Mouse (Mus musculus): ENCODE measurements around the gene Mcm5. TPM values are rescaled to one million over a fixed set of nuclear protein-coding genes. Genes with fewer than 3 reads are reported as not detected.

Mcm5 gene
- polyA plus RNA-seq, 1 experiment from 2014 or later = 141 TPM

DNA sequence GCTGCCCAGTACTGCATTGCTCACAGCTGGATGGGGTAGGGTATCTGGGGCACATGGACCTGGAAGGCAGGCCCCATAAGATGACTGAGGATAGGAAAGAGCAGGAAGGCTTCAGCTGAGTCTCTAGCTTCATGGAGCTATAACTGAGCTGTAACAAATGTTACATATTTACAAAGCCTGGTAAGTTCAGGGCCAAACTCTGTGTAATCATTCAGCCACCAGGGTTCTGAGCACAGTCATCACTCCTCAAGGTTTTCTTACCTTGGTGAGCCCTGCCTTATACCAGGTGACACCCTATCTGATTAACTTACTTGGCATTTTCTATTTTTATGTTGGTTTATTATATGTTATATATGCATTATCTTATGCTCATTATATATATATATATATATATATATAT lies 22.2 kb upstream of the Mcm5 start:
- H3K4me2 ChIP-seq (replicated peaks; ENCODE audit: low read depth, low read length) = no peak overlapping the region
- ATAC-seq (ENCODE audit: insufficient number of reproducible peaks, insufficient read depth, low FRiP score, low read depth) = no peak
- no peak overlapping the region for H3K27ac ChIP-seq (ENCODE audit: low read length)
- H3K4me1 ChIP-seq (ENCODE audit: control insufficient read depth, insufficient read depth, low read length) = peaks cover 10% of the 10 kb centered on the region
- H3K27me3 ChIP-seq (ENCODE audit: control insufficient read depth, insufficient read depth, low read length) = no peaks in the 10 kb centered on the region
- no peaks in the 10 kb centered on the region for H3K9me3 ChIP-seq (ENCODE audit: control insufficient read depth, low read depth, low read length)
- H3K9ac ChIP-seq (replicated peaks; ENCODE audit: low read depth, low read length) = no peak overlapping the region
- no peak overlapping the region for H3K4me3 ChIP-seq (ENCODE audit: low read depth, low read length)
- no peaks in the 10 kb centered on the region for H3K36me3 ChIP-seq (ENCODE audit: control insufficient read depth, insufficient read depth, low read length)

DNA sequence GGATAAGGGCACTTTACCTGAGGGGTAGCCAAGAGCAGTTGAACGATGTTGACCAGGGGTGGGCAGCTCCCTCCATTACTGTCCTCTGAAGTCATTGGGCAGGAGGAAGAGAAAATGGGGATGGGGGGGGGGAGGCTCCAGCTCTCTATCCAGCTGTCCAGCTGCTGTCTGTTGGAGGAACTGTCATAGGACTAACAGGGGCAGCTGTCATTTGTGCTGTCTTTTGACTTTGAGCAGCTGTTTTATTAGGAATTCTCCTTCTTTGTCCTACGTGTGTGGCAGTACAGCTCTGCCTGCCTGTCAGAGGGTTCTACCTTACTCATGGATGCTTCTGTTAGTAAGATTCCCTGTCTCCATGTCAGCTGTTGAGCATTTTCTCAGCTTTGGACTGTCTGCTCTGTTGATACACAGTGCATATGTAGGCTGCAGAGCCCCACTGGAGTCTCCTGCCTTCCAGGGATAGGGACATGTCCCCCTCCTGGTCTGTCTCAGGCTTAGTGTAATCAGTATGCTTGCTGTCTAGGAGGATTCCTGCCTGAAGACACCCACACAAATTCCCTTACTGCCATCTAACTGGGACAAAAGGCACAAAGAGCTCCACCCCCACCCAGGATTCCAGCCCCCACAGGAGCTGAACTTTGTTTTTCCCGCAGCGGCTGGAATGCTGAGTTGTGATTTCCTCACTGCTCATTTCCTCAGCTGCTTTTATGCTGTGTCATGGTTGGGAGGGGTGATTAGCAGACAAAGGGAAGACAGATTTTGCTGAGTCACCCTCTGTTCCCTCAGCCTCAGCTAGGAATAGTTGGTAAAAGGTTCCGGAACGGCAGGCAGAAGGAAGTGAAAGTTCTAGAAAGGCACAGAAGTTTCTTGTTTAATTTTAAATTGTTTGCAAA lies 20.1 kb upstream of the Mcm5 start:
- peak; percentile 64 for ATAC-seq (ENCODE audit: insufficient number of reproducible peaks, insufficient read depth, low FRiP score, low read depth)
- Histone ChIP-seq H3K27me3 (ENCODE audit: control insufficient read depth, insufficient read depth, low read length) (no peaks in the 10 kb centered on the region), H3K9ac (replicated peaks; ENCODE audit: low read depth, low read length) (0 out of 2 replicates have a peak overlapping the region, but pooled peaks have one; percentile 7), H3K4me1 (ENCODE audit: control insufficient read depth, insufficient read depth, low read length) (peaks cover 14% of the 10 kb centered on the region), H3K27ac (ENCODE audit: low read length) (peak overlapping the region; percentile 86), H3K9me3 (ENCODE audit: control insufficient read depth, low read depth, low read length) (no peaks in the 10 kb centered on the region), H3K4me3 (ENCODE audit: low read depth, low read length) (peak overlapping the region; percentile 8; the same call in 1 of the 2 replicates), H3K4me2 (replicated peaks; ENCODE audit: low read depth, low read length) (peak overlapping the region; percentile 38), H3K36me3 (ENCODE audit: control insufficient read depth, insufficient read depth, low read length) (no peaks in the 10 kb centered on the region)
- 4% methylated on average over 6 of the region's 6 CpGs for WGBS

DNA sequence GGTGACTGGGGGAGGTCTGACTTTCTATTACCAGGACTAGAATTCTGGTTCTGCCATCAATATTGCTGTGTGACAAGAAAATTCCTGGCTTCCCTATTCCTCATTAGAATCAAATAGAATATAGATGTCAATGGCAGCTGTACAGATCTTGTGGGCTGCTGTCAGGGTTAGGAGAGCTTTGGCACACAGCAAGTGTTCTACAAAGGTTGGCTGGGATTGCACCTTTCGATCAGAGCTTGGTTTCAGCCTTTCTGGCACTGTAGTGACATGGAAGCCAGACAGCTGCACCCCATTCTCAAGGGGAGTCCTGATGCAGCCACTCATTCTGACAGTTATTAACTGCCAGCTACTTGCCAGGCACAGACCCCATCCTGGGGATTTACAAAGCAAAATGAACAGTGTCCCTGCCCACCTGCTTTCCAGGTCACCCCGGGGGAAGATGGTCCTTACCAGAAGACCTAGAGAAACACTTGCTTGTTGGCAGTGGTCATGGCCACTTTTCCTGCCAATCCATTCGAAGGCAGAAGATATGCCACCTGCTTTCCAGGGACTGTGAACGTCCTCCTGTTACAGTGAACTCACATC lies 18.5 kb upstream of the Mcm5 start:
- no peaks in the 10 kb centered on the region for H3K9me3 ChIP-seq (ENCODE audit: control insufficient read depth, low read depth, low read length)
- H3K4me3 ChIP-seq (ENCODE audit: low read depth, low read length) = no peak overlapping the region
- H3K4me2 ChIP-seq (replicated peaks; ENCODE audit: low read depth, low read length) = no peak overlapping the region
- no peaks in the 10 kb centered on the region for H3K36me3 ChIP-seq (ENCODE audit: control insufficient read depth, insufficient read depth, low read length)
- peaks cover 14% of the 10 kb centered on the region for H3K4me1 ChIP-seq (ENCODE audit: control insufficient read depth, insufficient read depth, low read length)
- WGBS = 81% methylated on average over 4 of the region's 4 CpGs
- H3K9ac ChIP-seq (replicated peaks; ENCODE audit: low read depth, low read length) = no peak overlapping the region
- no peak for ATAC-seq (ENCODE audit: insufficient number of reproducible peaks, insufficient read depth, low FRiP score, low read depth)
- no peak overlapping the region for H3K27ac ChIP-seq (ENCODE audit: low read length)
- H3K27me3 ChIP-seq (ENCODE audit: control insufficient read depth, insufficient read depth, low read length) = no peaks in the 10 kb centered on the region

DNA sequence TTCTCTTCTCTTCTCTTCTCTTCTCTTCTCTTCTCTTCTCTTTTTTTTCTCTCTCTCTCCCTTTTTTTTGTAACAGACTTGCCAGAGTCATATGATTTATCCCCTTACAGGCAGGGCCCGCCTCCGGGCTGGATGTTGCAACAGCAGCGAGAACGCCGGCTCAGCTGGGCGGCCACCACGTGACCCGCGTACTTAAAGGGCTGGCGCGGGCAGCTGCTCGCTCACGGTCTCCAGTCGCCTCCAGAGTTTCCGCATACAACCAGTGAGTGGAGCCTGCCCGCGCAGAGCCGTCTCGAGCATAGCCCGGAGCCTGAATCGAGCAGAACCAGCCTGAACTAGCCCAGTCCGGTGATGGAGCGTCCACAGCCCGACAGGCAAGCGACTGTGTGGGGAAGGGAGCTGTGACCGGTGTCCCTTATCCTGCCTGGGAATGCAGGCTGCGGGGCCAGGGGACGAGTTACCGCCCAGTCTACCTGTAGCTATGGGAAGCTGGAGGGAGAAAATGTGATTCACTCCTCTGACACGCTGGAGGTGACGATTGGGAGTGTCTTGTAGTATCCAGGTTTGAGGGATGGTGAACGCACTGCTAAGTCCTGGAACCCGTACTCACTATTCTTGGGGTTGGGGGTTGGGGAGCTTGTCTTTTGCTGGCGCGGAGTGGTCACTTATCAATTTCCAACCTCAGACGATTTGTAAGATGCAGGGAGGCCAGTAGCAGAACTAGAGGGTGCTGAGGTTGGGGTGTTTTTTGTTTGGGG lies 15.8 kb upstream of the Mcm5 start, which contains the start of gene Hmox1:
Hmox1 (plus strand) TSS at position 223 of the 758 bp plus-strand sequence.
- Histone ChIP-seq H3K27ac (ENCODE audit: low read length) (peak within 1 kb of the TSS; percentile 48; the same call in 1 of the 2 replicates), H3K27me3 (ENCODE audit: control insufficient read depth, insufficient read depth, low read length) (no peaks in the 10 kb centered on the region), H3K9me3 (ENCODE audit: control insufficient read depth, low read depth, low read length) (no peaks in the 10 kb centered on the region), H3K4me1 (ENCODE audit: control insufficient read depth, insufficient read depth, low read length) (peaks cover 14% of the 10 kb centered on the region), H3K4me2 (replicated peaks; ENCODE audit: low read depth, low read length) (peak within 1 kb of the TSS; percentile 84), H3K9ac (replicated peaks; ENCODE audit: low read depth, low read length) (peak within 1 kb of the TSS; percentile 52), H3K4me3 (ENCODE audit: low read depth, low read length) (peak within 1 kb of the TSS; percentile 61), H3K36me3 (ENCODE audit: control insufficient read depth, insufficient read depth, low read length) (peaks cover 5% of the 10 kb centered on the region; the same call in 1 of the 2 replicates)
- under 1% methylated on average over 36 of the region's 36 CpGs for WGBS
- ATAC-seq (ENCODE audit: insufficient number of reproducible peaks, insufficient read depth, low FRiP score, low read depth) = peak; percentile 91

DNA sequence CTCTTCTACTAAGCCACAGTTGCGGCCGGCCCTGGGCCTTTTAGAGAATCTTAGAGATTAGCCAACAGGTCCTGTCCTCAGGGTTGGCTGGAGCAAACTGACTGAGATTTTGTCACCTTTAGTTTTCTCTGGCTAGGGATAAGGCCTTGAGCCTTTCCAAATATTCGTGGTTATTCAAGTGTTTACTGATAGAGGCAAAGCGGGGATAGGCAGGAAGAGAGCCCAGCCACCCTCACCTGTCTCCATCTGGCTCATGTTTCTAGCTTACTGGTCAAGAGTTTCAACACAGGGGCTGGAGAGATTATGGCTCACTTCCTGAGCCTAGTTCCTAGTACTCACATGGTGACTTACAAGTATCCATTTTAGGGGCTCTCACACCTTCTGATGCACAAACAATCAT lies 6.4 kb upstream of the Mcm5 start:
- Histone ChIP-seq H3K9me3 (ENCODE audit: control insufficient read depth, low read depth, low read length) (no peaks in the 10 kb centered on the region), H3K36me3 (ENCODE audit: control insufficient read depth, insufficient read depth, low read length) (no peaks in the 10 kb centered on the region), H3K9ac (replicated peaks; ENCODE audit: low read depth, low read length) (no peak overlapping the region), H3K4me2 (replicated peaks; ENCODE audit: low read depth, low read length) (no peak overlapping the region), H3K27ac (ENCODE audit: low read length) (no peak overlapping the region), H3K27me3 (ENCODE audit: control insufficient read depth, insufficient read depth, low read length) (no peaks in the 10 kb centered on the region), H3K4me3 (ENCODE audit: low read depth, low read length) (no peak overlapping the region), H3K4me1 (ENCODE audit: control insufficient read depth, insufficient read depth, low read length) (no peaks in the 10 kb centered on the region)
- WGBS = 83% methylated on average over 4 of the region's 4 CpGs
- no peak for ATAC-seq (ENCODE audit: insufficient number of reproducible peaks, insufficient read depth, low FRiP score, low read depth)

DNA sequence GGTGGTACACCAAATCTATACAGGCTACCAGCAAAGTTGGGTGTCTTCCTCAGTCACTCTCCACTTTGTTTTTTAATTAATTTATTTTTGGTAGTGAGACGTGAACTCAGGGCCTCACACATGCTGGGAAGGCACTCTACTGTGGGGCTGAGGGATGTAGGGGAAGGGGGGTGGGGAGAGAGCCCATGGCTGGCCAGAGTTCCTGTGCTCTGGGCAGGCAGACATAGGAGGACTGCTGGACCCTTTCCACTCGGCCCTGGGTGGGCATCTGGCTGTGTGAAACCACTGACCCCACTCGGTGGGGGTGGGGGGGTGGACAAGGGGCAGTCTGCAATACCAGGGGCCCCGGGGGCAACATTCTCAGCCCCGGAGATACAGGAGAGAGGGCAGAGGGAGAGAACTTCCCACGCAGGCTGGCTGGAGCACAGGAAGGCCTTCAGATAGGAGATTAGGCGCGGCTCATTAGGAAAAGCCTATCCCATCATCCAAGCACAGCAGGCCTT lies 5.9 kb upstream of the Mcm5 start:
- Histone ChIP-seq H3K9me3 (ENCODE audit: control insufficient read depth, low read depth, low read length) (no peaks in the 10 kb centered on the region), H3K9ac (replicated peaks; ENCODE audit: low read depth, low read length) (no peak overlapping the region), H3K27me3 (ENCODE audit: control insufficient read depth, insufficient read depth, low read length) (no peaks in the 10 kb centered on the region), H3K36me3 (ENCODE audit: control insufficient read depth, insufficient read depth, low read length) (no peaks in the 10 kb centered on the region), H3K27ac (ENCODE audit: low read length) (no peak overlapping the region), H3K4me3 (ENCODE audit: low read depth, low read length) (no peak overlapping the region), H3K4me1 (ENCODE audit: control insufficient read depth, insufficient read depth, low read length) (no peaks in the 10 kb centered on the region), H3K4me2 (replicated peaks; ENCODE audit: low read depth, low read length) (no peak overlapping the region)
- WGBS = 54% methylated on average over 8 of the region's 8 CpGs
- ATAC-seq (ENCODE audit: insufficient number of reproducible peaks, insufficient read depth, low FRiP score, low read depth) = no peak

DNA sequence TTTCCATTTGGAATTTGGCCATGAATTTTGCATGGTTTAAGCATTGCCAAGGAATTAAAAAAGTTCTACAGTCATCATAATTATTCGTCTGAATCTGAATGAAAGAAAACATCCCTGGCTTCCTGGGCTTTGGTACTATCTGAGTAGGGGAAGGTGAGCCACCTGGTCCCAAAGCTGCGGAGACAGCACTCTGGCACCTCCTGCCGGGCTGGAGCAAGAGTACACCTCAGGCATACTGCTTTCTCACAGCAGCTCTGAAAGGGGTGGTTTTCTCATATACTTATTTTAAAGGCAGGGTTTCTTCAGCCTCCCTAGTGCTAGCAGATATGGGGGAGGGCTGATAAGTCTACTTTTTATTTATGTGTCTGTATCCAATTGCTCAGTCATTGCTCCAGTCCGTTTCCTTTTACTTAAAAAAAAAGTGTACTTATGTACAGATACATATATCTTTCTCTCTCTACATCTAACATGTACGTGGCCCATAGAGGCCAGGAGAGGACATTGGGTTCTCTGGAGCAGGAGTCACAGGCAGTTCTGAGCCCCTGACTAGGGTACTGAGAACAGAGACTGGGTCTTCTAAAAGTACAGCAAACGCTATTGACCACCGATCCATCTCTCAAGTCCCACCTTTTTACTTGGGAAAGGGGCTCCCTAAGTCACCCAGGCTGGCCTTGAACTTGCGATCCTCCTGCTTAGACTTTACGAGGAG lies 688 bp upstream of the Mcm5 start:
- Histone ChIP-seq H3K4me2 (replicated peaks; ENCODE audit: low read depth, low read length) (peak overlapping the region; percentile 70), H3K36me3 (ENCODE audit: control insufficient read depth, insufficient read depth, low read length) (peaks cover 20% of the 10 kb centered on the region), H3K27ac (ENCODE audit: low read length) (peak overlapping the region; percentile 75), H3K27me3 (ENCODE audit: control insufficient read depth, insufficient read depth, low read length) (no peaks in the 10 kb centered on the region), H3K9me3 (ENCODE audit: control insufficient read depth, low read depth, low read length) (no peaks in the 10 kb centered on the region), H3K4me3 (ENCODE audit: low read depth, low read length) (peak overlapping the region; percentile 81), H3K4me1 (ENCODE audit: control insufficient read depth, insufficient read depth, low read length) (peaks cover 17% of the 10 kb centered on the region), H3K9ac (replicated peaks; ENCODE audit: low read depth, low read length) (peak overlapping the region; percentile 78)
- 1% methylated on average over 9 of the region's 9 CpGs for WGBS
- ATAC-seq (ENCODE audit: insufficient number of reproducible peaks, insufficient read depth, low FRiP score, low read depth) = peak; percentile 78

DNA sequence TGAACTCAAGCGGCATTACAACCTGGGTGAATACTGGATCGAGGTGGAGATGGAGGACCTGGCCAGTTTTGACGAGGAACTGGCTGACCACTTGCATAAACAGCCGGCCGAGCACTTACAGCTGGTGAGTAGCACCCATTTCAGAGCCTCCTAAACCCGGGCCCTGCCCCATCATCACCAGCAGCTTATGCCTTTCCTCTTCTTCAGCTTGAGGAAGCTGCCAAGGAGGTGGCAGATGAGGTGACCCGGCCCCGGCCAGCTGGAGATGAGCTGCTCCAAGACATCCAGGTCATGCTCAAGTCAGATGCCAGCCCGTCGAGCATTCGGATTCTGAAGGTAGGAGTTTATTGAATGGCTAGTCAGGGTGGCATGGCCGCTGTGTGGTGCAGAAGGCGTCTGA lies 724 bp downstream of the Mcm5 start:
- Histone ChIP-seq H3K27me3 (ENCODE audit: control insufficient read depth, insufficient read depth, low read length) (no peaks in the 10 kb centered on the region), H3K9me3 (ENCODE audit: control insufficient read depth, low read depth, low read length) (no peaks in the 10 kb centered on the region), H3K4me3 (ENCODE audit: low read depth, low read length) (peak overlapping the region; percentile 81), H3K4me1 (ENCODE audit: control insufficient read depth, insufficient read depth, low read length) (peaks cover 17% of the 10 kb centered on the region), H3K27ac (ENCODE audit: low read length) (no peak overlapping the region), H3K36me3 (ENCODE audit: control insufficient read depth, insufficient read depth, low read length) (peaks cover 31% of the 10 kb centered on the region), H3K4me2 (replicated peaks; ENCODE audit: low read depth, low read length) (peak overlapping the region; percentile 63), H3K9ac (replicated peaks; ENCODE audit: low read depth, low read length) (peak overlapping the region; percentile 77)
- WGBS = 13% methylated on average over 13 of the region's 13 CpGs
- no peak for ATAC-seq (ENCODE audit: insufficient number of reproducible peaks, insufficient read depth, low FRiP score, low read depth)

Measured in stomach, embryonic 14.5 days (tissue).